Mouse (Mus musculus): Measurements from ENCODE around the gene Dock1. TPM values are rescaled to one million over a fixed set of nuclear protein-coding genes. Genes with fewer than 3 reads are reported as not detected.

Gene Dock1
- polyA plus RNA-seq, 1 experiment from 2014 or later, result 25.0 TPM

GRCm38 (mm10) chr7:135005964-135006560, 335.6 kb downstream of the Dock1 start:
- Histone ChIP-seq H3K9ac (ENCODE audit: low read depth, low read length) (no peak overlapping the region), H3K36me3 (ENCODE audit: control insufficient read depth, insufficient read depth, low read length) (no peaks in the 10 kb centered on the region), H3K9me3 (ENCODE audit: control insufficient read depth, low read length) (no peaks in the 10 kb centered on the region), H3K4me3 (ENCODE audit: low read depth, low read length) (no peak overlapping the region), H3K4me2 (replicated peaks; ENCODE audit: low read depth, low read length) (no peak overlapping the region), H3K4me1 (replicated peaks; ENCODE audit: control insufficient read depth, insufficient read depth, low read length) (no peaks in the 10 kb centered on the region), H3K27ac (ENCODE audit: low read depth, low read length) (no peak overlapping the region), H3K27me3 (ENCODE audit: control insufficient read depth, insufficient read depth, low read length) (no peaks in the 10 kb centered on the region)
- no peak for ATAC-seq (ENCODE audit: low FRiP score)
- WGBS, result 62% methylated on average over 7 of the region's 7 CpGs
- DNase-seq (ENCODE audit: low spot score), result no peak

- no peaks in the 10 kb centered on the region for H3K27me3 ChIP-seq (ENCODE audit: control insufficient read depth, insufficient read depth, low read length)
- no peak overlapping the region for H3K27ac ChIP-seq (ENCODE audit: low read depth, low read length)
- H3K36me3 ChIP-seq (ENCODE audit: control insufficient read depth, insufficient read depth, low read length), result no peaks in the 10 kb centered on the region
- no peak overlapping the region for H3K4me2 ChIP-seq (replicated peaks; ENCODE audit: low read depth, low read length)
- no peaks in the 10 kb centered on the region for H3K9me3 ChIP-seq (ENCODE audit: control insufficient read depth, low read length)
- 98% methylated on average over 2 of the region's 2 CpGs for WGBS
- no peaks in the 10 kb centered on the region for H3K4me1 ChIP-seq (replicated peaks; ENCODE audit: control insufficient read depth, insufficient read depth, low read length)
- no peak overlapping the region for H3K4me3 ChIP-seq (ENCODE audit: low read depth, low read length)
- no peak overlapping the region for H3K9ac ChIP-seq (ENCODE audit: low read depth, low read length)
- DNase-seq (ENCODE audit: low spot score) (no peak), ATAC-seq (ENCODE audit: low FRiP score) (no peak)
Measured at GRCm38 (mm10) chr7:135008021-135008420, 337.6 kb downstream of the Dock1 start.

- DNase-seq (ENCODE audit: low spot score), result no peak
- Histone ChIP-seq H3K9ac (ENCODE audit: low read depth, low read length) (no peak overlapping the region), H3K4me1 (replicated peaks; ENCODE audit: control insufficient read depth, insufficient read depth, low read length) (no peaks in the 10 kb centered on the region), H3K9me3 (ENCODE audit: control insufficient read depth, low read length) (no peaks in the 10 kb centered on the region), H3K4me2 (replicated peaks; ENCODE audit: low read depth, low read length) (no peak overlapping the region), H3K27ac (ENCODE audit: low read depth, low read length) (no peak overlapping the region), H3K4me3 (ENCODE audit: low read depth, low read length) (no peak overlapping the region), H3K36me3 (ENCODE audit: control insufficient read depth, insufficient read depth, low read length) (no peaks in the 10 kb centered on the region), H3K27me3 (ENCODE audit: control insufficient read depth, insufficient read depth, low read length) (no peaks in the 10 kb centered on the region)
- 89% methylated on average over 2 of the region's 2 CpGs for WGBS
- ATAC-seq (ENCODE audit: low FRiP score), result no peak
Measured at GRCm38 (mm10) chr7:135010997-135011396, 340.5 kb downstream of the Dock1 start.

- Histone ChIP-seq H3K4me1 (replicated peaks; ENCODE audit: control insufficient read depth, insufficient read depth, low read length) (no peaks in the 10 kb centered on the region), H3K4me3 (ENCODE audit: low read depth, low read length) (no peak overlapping the region), H3K9me3 (ENCODE audit: control insufficient read depth, low read length) (no peaks in the 10 kb centered on the region), H3K4me2 (replicated peaks; ENCODE audit: low read depth, low read length) (no peak overlapping the region), H3K27ac (ENCODE audit: low read depth, low read length) (no peak overlapping the region), H3K36me3 (ENCODE audit: control insufficient read depth, insufficient read depth, low read length) (no peaks in the 10 kb centered on the region), H3K27me3 (ENCODE audit: control insufficient read depth, insufficient read depth, low read length) (no peaks in the 10 kb centered on the region), H3K9ac (ENCODE audit: low read depth, low read length) (no peak overlapping the region)
- DNase-seq (ENCODE audit: low spot score) (no peak), ATAC-seq (ENCODE audit: low FRiP score) (no peak)
- 86% methylated on average over 1 of the region's 1 CpGs for WGBS
Measured at GRCm38 (mm10) chr7:135017531-135017930, 347.1 kb downstream of the Dock1 start.

GRCm38 (mm10) chr7:135020762-135021161, 350.3 kb downstream of the Dock1 start:
- Histone ChIP-seq H3K4me3 (ENCODE audit: low read depth, low read length) (no peak overlapping the region), H3K9ac (ENCODE audit: low read depth, low read length) (no peak overlapping the region), H3K27ac (ENCODE audit: low read depth, low read length) (no peak overlapping the region), H3K27me3 (ENCODE audit: control insufficient read depth, insufficient read depth, low read length) (no peaks in the 10 kb centered on the region), H3K4me2 (replicated peaks; ENCODE audit: low read depth, low read length) (no peak overlapping the region), H3K36me3 (ENCODE audit: control insufficient read depth, insufficient read depth, low read length) (no peaks in the 10 kb centered on the region), H3K4me1 (replicated peaks; ENCODE audit: control insufficient read depth, insufficient read depth, low read length) (no peaks in the 10 kb centered on the region), H3K9me3 (ENCODE audit: control insufficient read depth, low read length) (no peaks in the 10 kb centered on the region)
- ATAC-seq (ENCODE audit: low FRiP score), result no peak
- DNase-seq (ENCODE audit: low spot score), result no peak
- 74% methylated on average over 7 of the region's 7 CpGs for WGBS

- H3K27ac ChIP-seq (ENCODE audit: low read depth, low read length), result no peak overlapping the region
- H3K36me3 ChIP-seq (ENCODE audit: control insufficient read depth, insufficient read depth, low read length), result no peaks in the 10 kb centered on the region
- no peak for ATAC-seq (ENCODE audit: low FRiP score)
- no peaks in the 10 kb centered on the region for H3K4me1 ChIP-seq (replicated peaks; ENCODE audit: control insufficient read depth, insufficient read depth, low read length)
- DNase-seq (ENCODE audit: low spot score), result no peak
- WGBS, result 93% methylated on average over 9 of the region's 9 CpGs
- no peak overlapping the region for H3K4me2 ChIP-seq (replicated peaks; ENCODE audit: low read depth, low read length)
- H3K4me3 ChIP-seq (ENCODE audit: low read depth, low read length), result no peak overlapping the region
- no peak overlapping the region for H3K9ac ChIP-seq (ENCODE audit: low read depth, low read length)
- no peaks in the 10 kb centered on the region for H3K27me3 ChIP-seq (ENCODE audit: control insufficient read depth, insufficient read depth, low read length)
- no peaks in the 10 kb centered on the region for H3K9me3 ChIP-seq (ENCODE audit: control insufficient read depth, low read length)
Measured at GRCm38 (mm10) chr7:135021544-135022100, 351.2 kb downstream of the Dock1 start.

GRCm38 (mm10) chr7:135024531-135024930, 354.1 kb downstream of the Dock1 start:
- DNase-seq (ENCODE audit: low spot score) (no peak), ATAC-seq (ENCODE audit: low FRiP score) (no peak)
- Histone ChIP-seq H3K9ac (ENCODE audit: low read depth, low read length) (no peak overlapping the region), H3K27me3 (ENCODE audit: control insufficient read depth, insufficient read depth, low read length) (no peaks in the 10 kb centered on the region), H3K4me1 (replicated peaks; ENCODE audit: control insufficient read depth, insufficient read depth, low read length) (no peaks in the 10 kb centered on the region), H3K4me2 (replicated peaks; ENCODE audit: low read depth, low read length) (no peak overlapping the region), H3K27ac (ENCODE audit: low read depth, low read length) (no peak overlapping the region), H3K36me3 (ENCODE audit: control insufficient read depth, insufficient read depth, low read length) (no peaks in the 10 kb centered on the region), H3K4me3 (ENCODE audit: low read depth, low read length) (no peak overlapping the region), H3K9me3 (ENCODE audit: control insufficient read depth, low read length) (no peaks in the 10 kb centered on the region)
- 94% methylated on average over 5 of the region's 5 CpGs for WGBS

- WGBS, result 92% methylated on average over 2 of the region's 2 CpGs
- no peak overlapping the region for H3K27ac ChIP-seq (ENCODE audit: low read depth, low read length)
- H3K4me2 ChIP-seq (replicated peaks; ENCODE audit: low read depth, low read length), result no peak overlapping the region
- no peaks in the 10 kb centered on the region for H3K9me3 ChIP-seq (ENCODE audit: control insufficient read depth, low read length)
- DNase-seq (ENCODE audit: low spot score) (no peak), ATAC-seq (ENCODE audit: low FRiP score) (no peak)
- no peaks in the 10 kb centered on the region for H3K36me3 ChIP-seq (ENCODE audit: control insufficient read depth, insufficient read depth, low read length)
- no peaks in the 10 kb centered on the region for H3K27me3 ChIP-seq (ENCODE audit: control insufficient read depth, insufficient read depth, low read length)
- no peak overlapping the region for H3K4me3 ChIP-seq (ENCODE audit: low read depth, low read length)
- H3K9ac ChIP-seq (ENCODE audit: low read depth, low read length), result no peak overlapping the region
- no peaks in the 10 kb centered on the region for H3K4me1 ChIP-seq (replicated peaks; ENCODE audit: control insufficient read depth, insufficient read depth, low read length)
Measured at GRCm38 (mm10) chr7:135028716-135029115, 358.3 kb downstream of the Dock1 start.

- H3K4me1 ChIP-seq (replicated peaks; ENCODE audit: control insufficient read depth, insufficient read depth, low read length), result no peaks in the 10 kb centered on the region
- no peak overlapping the region for H3K4me2 ChIP-seq (replicated peaks; ENCODE audit: low read depth, low read length)
- DNase-seq (ENCODE audit: low spot score) (no peak), ATAC-seq (ENCODE audit: low FRiP score) (no peak)
- no peak overlapping the region for H3K4me3 ChIP-seq (ENCODE audit: low read depth, low read length)
- H3K9ac ChIP-seq (ENCODE audit: low read depth, low read length), result no peak overlapping the region
- no peaks in the 10 kb centered on the region for H3K36me3 ChIP-seq (ENCODE audit: control insufficient read depth, insufficient read depth, low read length)
- WGBS, result 92% methylated on average over 3 of the region's 3 CpGs
- H3K9me3 ChIP-seq (ENCODE audit: control insufficient read depth, low read length), result no peaks in the 10 kb centered on the region
- no peaks in the 10 kb centered on the region for H3K27me3 ChIP-seq (ENCODE audit: control insufficient read depth, insufficient read depth, low read length)
- no peak overlapping the region for H3K27ac ChIP-seq (ENCODE audit: low read depth, low read length)
Measured at GRCm38 (mm10) chr7:135029136-135029535, 358.7 kb downstream of the Dock1 start.

Data from hindbrain, embryonic 11.5 days (tissue).